Mouse (Mus musculus) bone marrow, adult 2 months (tissue): ENCODE results near the gene Zbed4.

Source experiments
- CTCF ChIP-seq: fragments of 200-500 bp; IDR thresholded peaks from 2 replicates; pipeline ENCODE4 v1.5.1; 2011; ENCODE audit warnings: low read length, control low read depth; ENCODE audit not compliant: control insufficient read depth, insufficient read depth
- POLR2A ChIP-seq: fragments of 200-500 bp; IDR thresholded peaks from 2 replicates; pipeline ENCODE4 v1.6.1; 2011; ENCODE audit warnings: low read depth, mild to moderate bottlenecking, control low read depth, low read length, borderline replicate concordance; ENCODE audit not compliant: control insufficient read depth

GRCm38 (mm10) chr15:88702501-88702900 lies 49.0 kb upstream of the Zbed4 start:
- TF ChIP-seq POLR2A (no peak), CTCF (no peak)
